Mouse (Mus musculus) bone marrow, adult 2 months (tissue): Measurements from ENCODE around the gene Dnajb13. TPM values are rescaled to one million over a fixed set of nuclear protein-coding genes. Genes with fewer than 3 reads are reported as not detected.

Experiments used
- H3K27ac ChIP-seq: fragments of 200-500 bp; 2 replicates; pipeline ENCODE4 v1.5.1; 2012; ENCODE audit warnings: low read depth, mild to moderate bottlenecking, control low read depth, inconsistent platforms, low read length; ENCODE audit not compliant: control insufficient read depth, poor library complexity, insufficient read depth
- H3K4me1 ChIP-seq: fragments of 200-500 bp; 2 replicates; pipeline ENCODE4 v1.6.1; 2011; ENCODE audit warnings: low read length; ENCODE audit not compliant: control insufficient read depth, insufficient read depth
- H3K4me3 ChIP-seq: fragments of 200-500 bp; replicated peaks from 2 replicates; pipeline ENCODE3; 2011; ENCODE audit warnings: mild to moderate bottlenecking, low read depth, low read length, control low read depth; ENCODE audit not compliant: control insufficient read depth
- CTCF ChIP-seq: fragments of 200-500 bp; IDR thresholded peaks from 2 replicates; pipeline ENCODE4 v1.5.1; 2011; ENCODE audit warnings: low read length, control low read depth; ENCODE audit not compliant: control insufficient read depth, insufficient read depth
- POLR2A ChIP-seq: fragments of 200-500 bp; IDR thresholded peaks from 2 replicates; pipeline ENCODE4 v1.6.1; 2011; ENCODE audit warnings: low read depth, mild to moderate bottlenecking, control low read depth, low read length, borderline replicate concordance; ENCODE audit not compliant: control insufficient read depth
- WGBS: fragments of 180-500 bp; shearing (Covaris S2); methylation state at CpG from one replicate; pipeline ENCODE4 v1.1.7; 2018; 5-methylcytosine and 5-hydroxymethylcytosine counted together
- polyA plus RNA-seq: library from polyadenylated mRNA; stranded (reverse); fragments of >200 nt; gene quantifications from 2 replicates; pipeline ENCODE4 v1.2.4, GENCODE M21; 2011; ENCODE audit warnings: low replicate concordance; ENCODE audit not compliant: missing spikeins, insufficient read depth, insufficient read length

The Dnajb13 gene
- polyA plus RNA-seq: 3.4 and 4.5 TPM in 2 replicates

- no peak within 1 kb of the TSS for H3K4me3 ChIP-seq
- H3K27ac ChIP-seq: no peak within 1 kb of the TSS
- H3K4me1 ChIP-seq: no peaks in the 10 kb centered on the region
- TF ChIP-seq CTCF: no peak
- no peak for TF ChIP-seq POLR2A
- WGBS: 69% methylated on average over 11 of the region's 11 CpGs
These were observed at the start of gene Dnajb13 for GRCm38 (mm10) chr7:100514573-100514972. Dnajb13 (minus strand) TSS chr7:100514960.

GRCm38 (mm10) chr7:100561861-100562587 is 47.3 kb upstream of the Dnajb13 start:
- peaks cover 3% of the 10 kb centered on the region; the same call in 1 of the 2 replicates for H3K4me1 ChIP-seq
- no peak overlapping the region for H3K4me3 ChIP-seq
- TF ChIP-seq POLR2A (no peak), CTCF (no peak)
- 87% methylated on average over 11 of the region's 11 CpGs for WGBS
- no peak overlapping the region for H3K27ac ChIP-seq

GRCm38 (mm10) chr7:100559331-100559730 is 44.6 kb upstream of the Dnajb13 start:
- Histone ChIP-seq H3K27ac (no peak overlapping the region), H3K4me3 (no peak overlapping the region), H3K4me1 (peaks cover 2% of the 10 kb centered on the region; the same call in 1 of the 2 replicates)
- 63% methylated on average over 4 of the region's 4 CpGs for WGBS
- no peak for TF ChIP-seq CTCF

GRCm38 (mm10) chr7:100557241-100557640 is 42.5 kb upstream of the Dnajb13 start:
- TF ChIP-seq CTCF: no peak
- TF ChIP-seq POLR2A: no peak
- Histone ChIP-seq H3K4me3 (no peak overlapping the region), H3K4me1 (peaks cover 2% of the 10 kb centered on the region; the same call in 1 of the 2 replicates), H3K27ac (no peak overlapping the region)
- 88% methylated on average over 5 of the region's 5 CpGs for WGBS

- no peak overlapping the region for H3K27ac ChIP-seq
- 92% methylated on average over 13 of the region's 13 CpGs for WGBS
These were observed 40.7 kb upstream of the Dnajb13 start for GRCm38 (mm10) chr7:100555431-100555951.

GRCm38 (mm10) chr7:100554939-100555338 is 40.2 kb upstream of the Dnajb13 start:
- H3K27ac ChIP-seq: no peak overlapping the region

More at GRCm38 (mm10) chr7:100555431-100555951, 40.7 kb upstream of the Dnajb13 start:
- Histone ChIP-seq H3K4me1 (peaks cover 2% of the 10 kb centered on the region; the same call in 1 of the 2 replicates), H3K4me3 (no peak overlapping the region)
- TF ChIP-seq POLR2A (no peak), CTCF (no peak)

GRCm38 (mm10) chr7:100550338-100551007 is 35.7 kb upstream of the Dnajb13 start:
- H3K27ac ChIP-seq: no peak overlapping the region
- H3K4me1 ChIP-seq: no peaks in the 10 kb centered on the region; the same call in 1 of the 2 replicates
- no peak for TF ChIP-seq POLR2A
- no peak for TF ChIP-seq CTCF
- no peak overlapping the region for H3K4me3 ChIP-seq
- WGBS: 74% methylated on average over 5 of the region's 5 CpGs

More at GRCm38 (mm10) chr7:100554939-100555338, 40.2 kb upstream of the Dnajb13 start:
- WGBS: 85% methylated on average over 5 of the region's 5 CpGs
- no peak for TF ChIP-seq POLR2A
- no peak for TF ChIP-seq CTCF
- H3K4me3 ChIP-seq: no peak overlapping the region
- peaks cover 2% of the 10 kb centered on the region; the same call in 1 of the 2 replicates for H3K4me1 ChIP-seq

GRCm38 (mm10) chr7:100549796-100550195 is 35.0 kb upstream of the Dnajb13 start:
- H3K27ac ChIP-seq: no peak overlapping the region
- 87% methylated on average over 3 of the region's 3 CpGs for WGBS
- no peak for TF ChIP-seq CTCF
- no peak for TF ChIP-seq POLR2A

More at GRCm38 (mm10) chr7:100549796-100550195, 35.0 kb upstream of the Dnajb13 start:
- no peak overlapping the region for H3K4me3 ChIP-seq
- H3K4me1 ChIP-seq: no peaks in the 10 kb centered on the region; the same call in 1 of the 2 replicates
